Mouse (Mus musculus): ENCODE data around the gene Maco1.

DNA sequence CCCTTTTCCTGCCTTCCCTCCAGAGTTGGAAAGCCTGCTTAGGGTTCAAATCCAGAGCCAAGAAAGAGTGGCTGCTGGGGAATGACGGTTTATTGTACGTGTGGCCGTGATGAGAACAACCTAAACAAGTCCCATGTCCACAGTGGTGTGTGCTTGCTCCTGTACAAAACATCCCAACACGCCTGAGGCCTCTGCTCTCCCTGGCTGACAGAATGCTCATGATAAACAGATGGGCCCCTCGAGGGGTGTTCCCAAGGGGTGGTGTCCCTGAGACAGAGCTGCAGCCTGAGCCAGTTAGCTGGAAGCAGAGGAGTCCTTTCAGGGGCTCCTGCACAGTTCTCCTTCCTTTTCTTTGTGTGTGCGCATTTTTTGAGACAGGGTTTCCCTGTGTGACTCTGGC is 12.2 kb upstream of the Maco1 start:
- TF ChIP-seq CTCF (IDR thresholded peaks at IDR 0.05; ENCODE audit: extremely low read depth, insufficient read length, insufficient replicate concordance, low read depth, low read length) (no peak), POLR2A (IDR thresholded peaks at IDR 0.05; ENCODE audit: low read depth, low read length) (no peak)
